Mouse (Mus musculus) cerebellum, postnatal 36 days (tissue): ENCODE data around the gene Mtfr2.

ENCODE experiments used
- DNase-seq, 2 experiments: peaks; one replicate each; pipeline ENCODE4 v3.0.0; 2021 to 2022; ENCODE audit warnings: mixed read lengths in 2 of 2

Mtfr2 gene

DNA sequence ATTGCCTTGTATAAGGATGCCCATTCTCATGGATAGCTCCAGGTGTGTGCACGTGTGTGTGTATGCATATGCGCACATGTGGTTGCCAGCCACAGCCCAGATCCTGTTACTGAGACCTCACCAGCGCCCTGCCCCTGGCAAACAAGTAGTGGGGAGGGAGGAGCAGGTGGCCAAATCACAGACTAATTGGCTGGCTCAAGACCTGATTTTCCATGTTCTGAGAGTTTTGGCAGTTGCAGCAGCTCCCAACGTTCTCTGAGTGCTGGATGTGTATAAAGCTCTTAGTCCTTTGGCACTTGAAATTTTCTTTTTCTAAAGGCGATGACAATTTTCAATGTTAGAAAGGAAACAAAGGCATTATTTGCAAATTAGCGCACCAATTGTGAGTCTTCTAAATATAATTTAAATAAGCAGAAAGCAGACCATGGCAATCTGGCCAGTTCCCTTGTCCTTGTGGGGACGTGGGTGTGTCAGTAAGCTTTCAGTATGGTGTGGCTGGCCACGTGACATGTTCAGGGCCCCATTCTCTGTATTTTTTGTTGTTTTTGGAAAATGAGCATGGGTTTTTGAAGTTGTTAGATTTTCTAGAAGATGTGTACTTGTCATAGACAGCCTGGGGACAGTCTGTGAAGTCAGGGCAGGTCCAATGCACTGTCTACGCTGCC is 31.6 kb downstream of the Mtfr2 start:
- no peak for DNase-seq

GRCm38 (mm10) chr10:20380798-20381197 is 33.2 kb downstream of the Mtfr2 start:
- DNase-seq = no peak

- DNase-seq = no peak
Observed at GRCm38 (mm10) chr10:20381352-20381751, 33.8 kb downstream of the Mtfr2 start.

DNA sequence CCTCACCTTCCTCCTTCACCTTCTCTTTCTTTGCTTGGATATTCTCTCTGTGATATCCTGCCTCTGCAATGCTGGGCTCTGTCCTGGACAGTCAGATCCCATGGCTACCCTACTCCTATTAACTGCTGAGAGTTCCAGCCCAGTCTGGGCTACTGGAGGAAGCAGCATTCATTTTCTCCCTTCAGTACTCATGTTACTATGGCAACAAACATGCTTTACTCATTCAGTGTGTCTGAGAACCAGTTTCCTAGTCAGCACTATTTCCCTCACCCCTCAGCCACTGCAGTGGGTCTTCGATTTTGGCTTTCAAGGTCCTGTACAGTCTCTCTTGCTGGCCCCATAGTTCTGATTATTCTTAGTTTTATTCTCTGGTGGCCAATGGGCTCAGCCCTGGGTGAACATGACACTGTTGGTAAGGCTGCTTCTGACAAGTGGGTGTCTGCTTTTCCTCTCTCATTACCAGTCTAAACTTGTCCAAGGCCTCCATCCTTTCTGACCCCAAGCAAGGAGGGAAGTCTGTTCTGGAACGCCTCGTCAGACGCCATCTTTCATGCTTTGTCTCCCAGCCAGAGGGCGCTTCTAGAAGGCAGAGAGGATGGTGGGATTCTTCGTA is 35.3 kb downstream of the Mtfr2 start:
- DNase-seq = no peak

GRCm38 (mm10) chr10:20390568-20390967 is 43.0 kb downstream of the Mtfr2 start:
- DNase-seq = no peak

- no peak for DNase-seq
Observed at GRCm38 (mm10) chr10:20394815-20395214, 47.2 kb downstream of the Mtfr2 start.

DNA sequence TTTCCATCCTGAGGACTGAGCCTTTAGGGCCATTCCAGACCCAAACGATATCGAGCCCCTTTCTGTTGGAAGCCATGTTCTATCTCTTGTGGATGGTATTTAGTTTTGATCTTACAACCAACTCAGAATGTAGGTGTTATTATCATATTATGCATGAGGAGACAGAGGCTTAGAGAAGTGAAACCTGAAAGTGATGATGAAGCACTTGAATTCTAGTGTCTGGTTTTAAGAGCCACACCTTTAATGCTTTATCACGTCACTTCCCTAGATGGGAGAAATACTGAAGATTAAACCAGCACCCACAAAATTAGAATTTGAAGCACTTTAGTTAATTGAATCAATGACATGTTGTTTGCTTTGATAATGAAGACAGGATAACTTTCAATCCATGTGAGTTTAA is 48.2 kb downstream of the Mtfr2 start:
- no peak for DNase-seq

- DNase-seq = no peak
Observed at GRCm38 (mm10) chr10:20398224-20398623, 50.7 kb downstream of the Mtfr2 start.

DNA sequence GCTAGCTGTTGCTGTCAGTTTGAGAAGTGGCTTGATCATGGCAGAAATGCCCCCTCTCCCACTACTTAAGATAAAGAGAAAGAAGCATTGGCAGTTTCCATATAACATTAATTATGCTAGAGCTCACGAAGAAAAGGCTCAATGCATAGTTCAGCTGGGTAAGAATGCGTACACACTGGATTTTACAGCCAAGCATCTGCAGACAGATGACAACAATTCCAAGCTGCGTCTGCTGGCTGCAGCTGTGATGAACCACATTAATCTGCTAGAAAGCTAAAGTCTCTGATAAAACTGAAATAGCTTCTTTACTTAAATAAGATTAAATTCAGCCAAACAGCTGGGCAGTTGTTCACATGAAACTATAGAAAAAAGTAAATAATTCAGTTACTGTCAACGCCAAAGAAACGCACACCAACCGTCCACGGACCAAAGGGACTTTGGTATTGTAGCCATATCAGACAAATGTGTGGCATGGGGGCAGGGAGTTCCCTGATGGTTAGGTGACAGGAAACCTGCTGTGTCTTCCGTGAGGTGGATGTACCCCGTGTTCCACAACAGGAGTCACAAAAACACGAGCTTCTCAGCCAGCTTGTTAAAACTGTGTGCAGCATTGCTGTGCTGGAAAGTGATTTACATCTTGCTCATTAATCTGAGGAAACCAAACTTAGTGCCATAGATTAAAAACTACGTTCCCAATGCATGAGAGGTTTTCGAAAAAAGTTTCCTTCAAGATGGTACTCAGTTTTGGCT is 51.2 kb downstream of the Mtfr2 start:
- no peak for DNase-seq

DNA sequence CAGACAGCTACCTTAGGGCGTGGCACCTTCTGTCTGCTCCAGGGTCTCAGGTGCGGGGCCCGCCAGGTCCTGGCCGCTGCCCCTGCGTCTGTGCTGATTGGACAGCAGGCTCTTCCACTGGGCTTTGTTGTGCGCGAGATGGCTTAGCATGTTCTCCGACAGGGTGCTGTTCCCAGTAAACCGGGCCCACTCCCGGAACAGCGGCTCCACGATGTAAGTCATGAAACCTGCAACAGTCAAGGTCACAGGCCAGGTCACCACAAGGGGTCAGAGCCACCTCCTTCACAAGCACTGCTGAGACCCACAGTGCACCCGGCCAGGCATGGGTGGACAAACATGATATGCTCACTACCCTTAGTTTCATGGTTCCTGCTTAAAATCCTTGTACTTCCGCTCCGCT is 52.8 kb downstream of the Mtfr2 start:
- DNase-seq = no peak

- no peak for DNase-seq
Observed at GRCm38 (mm10) chr10:20402941-20403340, 55.4 kb downstream of the Mtfr2 start.

GRCm38 (mm10) chr10:20405471-20405870 is 57.9 kb downstream of the Mtfr2 start:
- DNase-seq = no peak

DNA sequence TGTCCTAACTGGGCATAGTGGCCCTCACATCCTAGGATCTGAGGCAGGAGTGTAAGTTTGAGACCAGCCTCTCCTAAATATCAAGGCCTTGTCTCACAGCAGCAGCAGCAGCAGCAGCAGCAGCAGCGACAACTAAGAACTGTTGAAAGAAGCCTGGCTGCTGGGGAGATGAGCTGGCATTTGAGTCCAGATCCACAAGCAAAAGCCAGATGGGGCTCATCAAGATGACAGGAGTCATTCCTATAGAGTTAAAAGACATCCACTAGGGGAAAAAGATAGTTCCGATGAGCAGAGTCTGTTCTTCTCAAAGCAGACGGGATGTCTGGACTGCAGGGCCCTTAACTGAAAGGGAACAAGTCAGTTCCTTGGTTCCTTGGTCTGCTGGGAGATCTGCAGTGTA is 60.8 kb downstream of the Mtfr2 start:
- no peak for DNase-seq

DNA sequence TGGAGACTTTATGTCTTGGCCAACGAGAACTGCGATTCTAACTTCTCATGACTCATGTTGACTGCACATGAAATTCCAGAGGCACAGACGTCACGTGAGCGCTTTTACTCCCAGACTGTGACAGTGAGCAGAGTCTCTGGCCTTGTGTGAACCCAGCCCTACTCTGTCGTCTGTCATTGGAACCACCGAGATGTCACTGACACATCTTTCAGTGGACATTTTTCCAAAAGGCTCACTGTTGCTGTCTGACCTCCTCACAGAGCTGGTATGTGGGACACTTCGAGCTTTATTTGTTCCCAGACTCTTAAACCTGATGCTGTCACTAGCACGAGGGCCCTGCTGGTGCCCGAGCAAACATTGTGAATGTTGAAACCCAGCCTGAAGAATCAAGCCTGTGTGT is 61.6 kb downstream of the Mtfr2 start:
- DNase-seq = no peak
